Mouse (Mus musculus) E14TG2a.4 (cell line): ENCODE measurements around the gene Fkbp15.

Experiments used
- CTCF ChIP-seq: conservative IDR thresholded peaks from 2 replicates; pipeline ENCODE4 v1.5.1; 2014; ENCODE audit warnings: low read length
- POU5F1 ChIP-seq: IDR thresholded peaks from 2 replicates; pipeline ENCODE4 v1.6.1; 2014; ENCODE audit warnings: low read length, borderline replicate concordance

- TF ChIP-seq CTCF (no peak), POU5F1 (no peak)
These were observed 12.6 kb upstream of the Fkbp15 start for GRCm38 (mm10) chr4:62372818-62373520.
